Mouse (Mus musculus) adrenal gland, postnatal 25 days (tissue): ENCODE measurements around the gene Acox2. TPM values are rescaled to one million over a fixed set of nuclear protein-coding genes. Genes with fewer than 3 reads are reported as not detected.

Experiments
- DNase-seq: peaks from one replicate; pipeline ENCODE4 v3.0.0; 2021; ENCODE audit warnings: mixed read lengths
- total RNA-seq: library from RNA; stranded (reverse); gene quantifications from 2 replicates; pipeline ENCODE4 v1.2.3, GENCODE M21; 2021

The Acox2 gene
- total RNA-seq, 1 experiment from 2014 or later: 0.43 TPM

DNA sequence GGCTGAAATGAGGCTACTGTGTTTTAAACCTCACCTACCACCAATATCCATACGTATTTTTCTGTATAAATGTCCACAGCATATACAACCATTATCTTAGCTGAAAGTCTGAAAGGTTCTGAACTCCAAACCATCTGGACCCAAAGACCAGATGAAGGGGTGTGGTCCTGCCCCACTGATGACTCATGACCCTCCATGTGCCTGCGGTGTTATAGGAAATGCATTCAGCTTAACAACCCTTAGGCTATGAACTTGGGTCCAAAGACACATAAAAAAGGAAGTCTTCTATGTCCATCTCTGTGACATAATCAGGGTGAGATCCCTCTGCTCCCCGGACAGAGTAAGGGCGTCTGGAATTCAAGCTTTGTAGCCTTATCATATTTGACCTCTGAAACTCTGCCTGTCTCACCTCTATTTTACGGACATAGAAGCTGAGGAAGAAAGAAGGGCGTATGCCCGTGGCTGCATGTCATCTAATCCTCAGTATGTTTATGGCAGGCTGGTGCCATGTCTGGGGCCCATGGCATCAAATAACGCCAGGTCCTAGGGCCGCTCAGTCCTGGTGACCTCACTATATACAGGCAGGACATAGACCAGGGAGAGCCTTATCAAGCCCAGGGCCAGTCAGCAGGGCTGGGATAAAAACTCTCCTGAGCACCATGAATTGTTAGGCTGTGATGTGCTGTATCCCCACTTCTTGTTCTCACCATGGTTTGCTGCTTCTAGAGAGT is 8.8 kb downstream of the Acox2 start:
- DNase-seq: no peak

DNA sequence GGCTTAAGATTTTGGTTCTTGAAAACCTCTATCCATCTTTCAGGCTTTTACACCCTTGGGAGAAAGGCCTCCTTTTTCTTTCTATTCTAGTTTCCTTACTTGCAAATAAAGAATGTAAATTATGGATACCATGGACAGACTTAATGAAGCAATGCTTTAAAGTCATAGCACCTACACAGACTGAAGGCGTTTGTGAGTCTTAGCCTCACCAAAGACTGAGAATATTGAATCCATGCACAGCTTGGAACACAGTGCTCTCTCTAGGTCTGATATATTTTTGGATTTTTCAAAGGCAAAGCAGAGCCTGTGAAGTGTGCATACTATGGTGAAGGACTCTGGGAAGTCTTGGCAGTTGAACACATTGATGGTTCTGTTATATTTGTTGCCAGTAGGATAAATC is 9.9 kb downstream of the Acox2 start:
- DNase-seq: no peak

DNA sequence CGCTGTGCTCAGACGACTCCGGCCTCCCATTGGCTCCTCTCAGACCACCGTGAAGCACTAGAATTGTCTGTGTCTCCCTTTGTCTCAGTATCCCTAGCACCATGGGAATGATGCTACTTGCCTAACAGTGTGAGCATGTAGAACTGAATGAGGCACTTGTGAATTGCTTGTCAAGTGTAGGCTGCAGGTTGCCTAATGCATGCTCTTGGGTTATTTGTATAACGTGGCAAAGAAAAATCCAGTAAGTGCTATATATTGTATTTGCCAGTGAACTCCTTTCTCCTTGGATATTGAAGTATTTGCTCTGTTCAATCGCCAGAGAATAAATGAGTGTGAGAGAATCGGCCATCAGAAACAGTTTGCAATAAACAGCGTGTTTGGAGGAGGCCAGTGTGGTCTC is 12.3 kb downstream of the Acox2 start:
- DNase-seq: no peak

DNA sequence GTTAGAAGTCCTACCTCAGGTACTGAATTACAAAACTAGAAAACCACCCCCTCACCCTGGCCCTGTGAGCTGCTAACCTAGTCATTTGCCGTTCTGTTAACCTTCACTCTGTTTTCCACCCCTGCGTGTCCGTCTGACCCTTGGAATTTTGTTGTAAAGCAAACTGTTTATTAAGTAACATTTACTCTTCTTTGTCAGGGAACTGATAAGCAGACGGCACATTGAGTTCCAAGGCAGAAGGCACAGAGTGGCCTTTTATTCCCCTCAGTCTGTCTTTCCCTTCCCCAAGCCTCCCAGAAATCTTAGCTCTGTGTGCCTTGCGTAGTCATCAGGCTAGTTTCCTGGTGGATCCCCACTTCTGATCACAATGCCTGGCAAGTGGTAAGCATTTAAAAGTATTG is 14.9 kb downstream of the Acox2 start:
- DNase-seq: no peak

DNA sequence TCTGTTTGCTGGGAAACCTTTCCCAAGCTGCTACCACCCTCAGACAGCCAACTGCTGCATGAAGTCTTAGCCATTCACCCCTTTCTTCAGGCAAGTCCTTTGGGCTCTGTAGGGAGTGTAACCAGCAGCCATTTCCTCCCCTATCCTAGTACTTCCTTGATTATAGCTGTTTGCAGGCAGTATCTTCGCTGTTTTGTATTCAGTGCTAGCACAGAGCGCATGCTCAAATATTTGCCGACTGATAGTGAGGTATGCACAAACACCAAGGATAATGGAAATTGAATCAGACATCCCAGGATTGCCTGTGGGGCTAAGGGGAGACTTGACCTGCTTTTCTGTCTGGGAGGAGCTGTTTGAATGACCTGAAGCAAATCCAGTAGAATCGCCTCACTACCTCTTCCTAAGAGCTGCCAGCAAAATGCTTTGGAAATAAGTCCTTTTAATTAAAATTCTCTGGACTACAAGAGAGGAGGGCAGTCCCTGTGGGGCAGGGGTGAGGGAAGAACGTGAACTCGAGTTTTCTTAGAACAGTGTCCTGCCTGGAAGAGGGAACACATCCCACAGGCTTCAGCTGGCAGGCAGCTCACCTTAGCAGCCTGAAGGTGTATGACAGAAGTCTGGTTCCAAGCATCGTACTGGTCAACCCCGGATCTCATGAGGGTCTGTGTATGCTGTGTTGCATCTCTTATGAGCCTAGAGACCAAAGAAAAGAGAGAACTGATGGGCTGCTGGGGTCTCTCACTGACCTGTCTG is 15.8 kb downstream of the Acox2 start:
- no peak for DNase-seq

DNA sequence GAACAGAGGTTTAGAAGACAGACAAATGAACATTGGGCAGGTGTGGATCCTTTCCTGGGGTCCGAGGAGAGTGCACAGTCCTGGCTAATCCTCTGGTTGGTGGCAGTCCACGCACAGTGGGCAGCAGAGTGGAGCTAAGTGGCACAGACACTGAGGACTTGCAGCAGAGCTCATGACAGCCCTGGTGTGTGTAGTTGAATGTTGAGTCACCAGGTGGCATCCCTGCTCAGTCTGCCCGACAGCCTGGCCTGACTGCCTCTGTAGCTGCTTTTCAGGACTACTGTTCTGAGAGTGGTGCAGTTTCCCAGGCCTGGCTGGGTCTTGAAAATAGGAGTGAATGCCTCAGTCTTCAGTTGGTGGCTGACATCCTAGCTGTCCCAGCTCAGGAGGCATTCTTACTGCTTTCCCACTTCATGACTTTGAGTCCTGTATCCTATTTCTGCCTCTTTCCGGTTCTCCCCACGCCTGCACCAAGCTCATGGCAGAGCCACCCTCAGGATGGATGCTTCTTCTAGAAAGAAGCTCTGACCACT is 16.7 kb downstream of the Acox2 start:
- DNase-seq: peak; percentile 37

DNA sequence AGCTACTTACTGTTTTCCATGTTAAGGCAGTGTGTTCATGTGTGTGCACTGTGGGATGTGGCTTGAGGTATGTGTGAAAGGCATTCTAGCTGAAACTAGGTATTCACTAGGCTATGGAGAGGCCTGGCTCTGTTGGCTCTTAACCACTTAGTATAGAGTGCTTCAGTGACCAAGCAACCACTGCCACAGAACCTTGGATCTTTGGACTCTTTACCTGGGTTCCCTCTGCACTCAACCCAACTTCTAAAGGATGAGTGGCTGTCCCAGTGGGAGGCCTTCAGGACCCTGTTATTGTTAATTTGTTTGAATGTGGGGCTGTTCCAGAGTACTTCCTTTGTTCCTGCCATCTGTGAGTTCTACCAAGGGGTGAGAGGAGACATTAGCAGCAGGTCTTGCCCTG is 17.3 kb downstream of the Acox2 start:
- DNase-seq: no peak

DNA sequence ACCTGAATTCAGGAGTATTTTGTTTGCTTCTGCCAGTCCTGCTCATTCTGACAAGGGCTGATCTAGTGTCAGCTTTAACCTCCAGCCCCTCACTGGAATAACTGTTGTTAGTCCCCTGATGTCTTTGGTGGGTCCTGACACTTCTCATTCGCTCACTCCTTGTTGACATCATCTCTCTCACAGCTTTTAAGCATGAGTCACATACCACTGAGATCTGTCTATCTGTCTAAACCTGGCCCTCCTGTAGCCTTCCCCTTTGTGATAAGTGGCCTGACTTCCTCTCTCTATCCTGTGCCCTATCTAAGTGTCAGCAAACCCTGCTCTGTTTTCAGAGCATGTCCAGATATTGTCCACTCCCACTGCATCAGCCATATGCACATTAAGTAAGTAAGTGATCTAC is 25.9 kb downstream of the Acox2 start:
- DNase-seq: no peak

DNA sequence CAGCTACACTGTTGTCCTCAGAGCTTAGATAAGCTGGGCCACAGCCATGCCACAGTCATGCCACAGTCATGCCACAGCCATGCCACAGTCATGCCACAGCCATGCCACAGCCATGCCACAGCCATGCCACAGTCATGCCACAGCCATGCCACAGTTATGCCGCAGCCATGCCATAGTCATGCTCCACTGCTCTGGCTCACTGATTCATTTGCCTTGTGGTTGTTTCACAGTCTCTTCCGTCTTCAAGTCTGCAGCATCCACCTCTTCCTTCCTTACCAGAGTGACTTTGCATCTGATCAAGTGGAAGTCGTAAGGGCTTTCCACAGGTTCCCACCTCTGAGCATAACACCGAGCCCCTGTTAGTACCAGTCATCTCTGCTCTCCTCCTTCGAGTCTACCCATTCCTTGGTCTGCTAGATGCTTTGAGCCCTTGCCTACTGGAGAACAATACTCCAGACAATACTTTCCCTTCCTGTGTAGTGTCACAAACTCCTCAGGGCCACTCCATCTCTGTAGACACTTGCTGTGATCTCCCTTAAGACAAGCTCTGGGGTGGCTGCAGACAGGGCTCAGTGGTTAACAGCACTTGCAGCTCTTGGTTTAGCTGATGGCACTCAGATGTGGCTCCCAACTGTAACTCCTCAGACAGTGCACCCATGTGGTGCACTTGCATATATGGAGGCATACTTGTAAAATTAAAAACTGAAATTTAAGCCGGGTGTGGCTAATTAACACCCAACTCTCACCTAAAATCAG is 26.8 kb downstream of the Acox2 start:
- no peak for DNase-seq

DNA sequence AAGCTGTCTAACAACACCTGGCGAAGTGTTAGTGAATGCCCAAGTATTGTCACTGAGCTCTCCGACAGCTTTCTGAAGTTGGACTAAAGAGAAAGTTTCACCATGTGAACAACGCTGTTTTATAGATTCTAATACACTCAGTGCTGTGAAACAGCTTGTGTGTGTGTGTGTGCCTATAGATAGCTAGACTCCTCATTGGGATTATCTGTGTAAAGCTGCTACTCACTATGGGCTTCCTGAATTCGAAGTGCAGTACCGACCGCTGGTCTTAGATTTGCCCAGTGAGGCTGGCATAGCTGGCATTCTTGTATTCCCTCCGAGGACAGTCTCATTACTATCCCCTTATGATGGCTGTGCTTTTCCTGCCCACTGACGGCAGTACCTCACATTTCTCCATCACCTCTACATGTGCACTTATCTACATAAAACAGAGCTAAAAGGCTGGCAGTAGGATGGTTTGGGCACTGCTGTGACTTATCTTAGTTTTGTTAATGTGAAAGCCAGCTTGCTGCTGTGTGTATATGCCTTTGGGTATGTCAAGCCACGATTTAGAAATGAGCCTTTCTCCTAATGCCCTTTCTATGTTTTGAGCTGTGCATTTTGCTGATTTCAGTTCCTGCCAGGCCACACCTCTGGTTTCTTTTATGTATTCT is 29.7 kb downstream of the Acox2 start:
- DNase-seq: no peak

DNA sequence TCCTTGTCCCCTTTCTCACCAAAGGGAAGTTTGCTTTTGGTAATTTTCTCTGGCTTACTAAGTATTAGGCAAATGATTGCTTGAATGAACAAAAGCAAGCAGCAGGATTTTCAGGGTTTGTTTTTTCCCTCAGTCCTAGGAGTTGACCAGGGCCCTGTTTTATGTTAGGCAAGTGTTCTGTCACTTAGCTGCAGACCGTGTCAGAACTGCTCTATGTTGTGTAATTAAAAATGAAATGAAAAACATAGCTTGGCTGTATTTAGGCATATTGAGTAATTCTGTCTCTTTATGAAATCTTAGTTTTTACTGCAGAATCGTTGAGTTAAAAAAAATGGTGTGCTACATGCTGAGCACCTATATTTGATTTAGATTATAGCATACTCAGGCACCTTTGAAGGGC is 34.3 kb downstream of the Acox2 start:
- DNase-seq: no peak

DNA sequence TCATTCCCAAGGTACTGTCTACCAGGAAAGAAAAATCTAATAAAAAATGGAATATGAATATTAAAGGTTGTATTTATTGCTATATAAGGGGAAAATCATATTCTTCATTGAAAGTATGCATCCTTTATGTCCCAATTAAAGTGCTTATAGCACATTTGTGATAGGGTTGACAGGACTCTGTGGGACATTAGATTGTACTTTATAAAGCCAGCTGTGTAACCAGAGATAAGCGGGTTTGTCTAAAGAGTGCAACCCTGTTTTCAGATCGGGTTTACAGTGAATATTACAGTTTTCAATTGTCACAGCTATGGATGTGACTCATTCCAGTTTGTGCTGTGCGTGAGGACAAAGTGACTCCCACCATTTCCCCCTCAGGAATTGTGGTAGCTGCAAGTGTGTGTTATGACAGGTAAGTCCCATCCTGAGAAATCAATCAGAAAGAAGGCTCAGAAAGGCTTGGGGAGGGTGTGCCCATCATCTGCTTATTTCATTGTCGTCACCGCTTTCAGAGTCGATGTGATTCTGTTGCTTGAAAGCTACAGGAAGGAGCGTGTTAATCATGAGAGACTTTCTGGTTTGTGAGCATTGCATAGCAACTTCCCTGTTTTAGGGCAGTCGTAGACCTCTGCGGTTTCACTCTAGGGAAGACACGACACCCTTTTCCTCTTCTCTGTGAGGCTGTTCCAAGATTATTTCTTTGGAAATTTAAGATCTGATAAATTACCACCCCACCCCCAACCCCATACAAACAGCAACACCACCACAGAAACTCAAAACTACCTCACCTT is 35.5 kb downstream of the Acox2 start:
- no peak for DNase-seq

DNA sequence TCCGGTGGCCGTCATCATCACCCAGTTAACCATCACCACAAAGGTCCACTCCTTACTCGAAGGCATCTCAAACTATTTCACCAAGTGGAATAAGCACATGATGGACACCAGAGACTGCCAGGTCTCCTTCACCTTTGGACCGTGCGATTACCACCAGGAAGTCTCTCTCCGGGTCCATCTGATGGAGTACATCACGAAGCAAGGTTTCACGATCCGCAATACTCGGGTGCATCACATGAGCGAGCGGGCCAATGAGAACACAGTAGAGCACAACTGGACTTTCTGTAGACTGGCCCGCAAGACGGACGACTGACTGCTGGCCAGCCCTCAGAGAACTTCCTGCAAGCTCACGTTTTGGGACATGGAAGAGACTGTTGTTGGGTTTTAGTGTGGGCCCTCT is 36.6 kb downstream of the Acox2 start:
- DNase-seq: no peak

DNA sequence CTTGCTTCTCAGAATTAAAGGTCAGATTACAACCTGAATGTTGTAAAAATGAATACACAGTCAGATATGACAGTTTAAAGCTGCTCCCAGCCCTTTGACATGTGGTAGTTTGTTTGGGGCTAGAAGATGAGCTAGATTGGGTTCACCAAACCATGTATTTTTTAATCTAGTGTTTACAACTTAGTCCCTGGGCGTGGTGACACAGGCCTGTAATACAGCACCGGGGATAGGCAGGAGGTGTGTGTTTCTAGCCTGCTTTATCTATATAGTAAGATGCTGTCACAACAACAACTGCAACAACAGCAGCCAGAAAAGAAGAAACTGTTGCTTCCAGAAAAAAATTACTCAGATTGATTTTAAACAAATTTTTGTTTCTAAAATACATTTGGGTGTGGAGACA is 38.2 kb downstream of the Acox2 start:
- DNase-seq: no peak

DNA sequence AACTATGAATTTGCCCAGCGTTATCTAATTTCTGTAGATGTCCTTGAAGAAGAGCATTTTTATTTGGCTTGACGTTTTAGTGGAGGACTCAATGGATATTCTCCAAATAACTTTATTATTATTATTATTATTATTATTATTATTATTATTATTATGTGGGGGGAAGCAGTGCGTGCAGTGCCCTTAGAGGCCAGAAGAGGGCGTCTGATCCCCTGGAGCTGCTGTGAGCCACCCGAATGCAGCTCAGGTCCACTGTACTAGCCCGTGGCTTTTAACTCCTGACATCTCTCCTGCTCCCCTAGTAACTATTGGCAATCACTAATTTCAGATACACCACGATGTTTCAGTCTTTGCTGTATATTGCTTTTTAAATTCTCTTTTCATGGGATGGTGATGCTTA is 38.8 kb downstream of the Acox2 start:
- DNase-seq: no peak

DNA sequence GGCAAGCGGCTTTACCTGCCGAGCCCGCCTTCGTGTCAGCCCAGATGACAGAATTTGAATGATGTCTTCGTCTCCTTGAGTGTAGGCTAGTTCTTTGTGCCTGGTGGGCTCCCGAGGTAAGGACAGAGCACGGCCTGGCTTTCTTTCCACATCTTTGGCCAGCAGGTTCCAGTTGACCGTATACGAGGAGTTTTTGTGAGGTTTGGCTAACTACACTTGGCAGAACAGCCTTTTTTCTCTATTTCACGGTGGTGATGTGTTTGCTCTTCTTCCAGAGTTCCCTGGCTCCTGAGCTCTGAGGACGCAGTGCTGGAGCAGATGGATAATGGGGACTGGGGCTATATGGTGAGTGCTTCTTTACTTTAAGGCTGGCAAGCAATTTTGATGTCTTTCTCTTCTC is 39.3 kb downstream of the Acox2 start:
- no peak for DNase-seq

DNA sequence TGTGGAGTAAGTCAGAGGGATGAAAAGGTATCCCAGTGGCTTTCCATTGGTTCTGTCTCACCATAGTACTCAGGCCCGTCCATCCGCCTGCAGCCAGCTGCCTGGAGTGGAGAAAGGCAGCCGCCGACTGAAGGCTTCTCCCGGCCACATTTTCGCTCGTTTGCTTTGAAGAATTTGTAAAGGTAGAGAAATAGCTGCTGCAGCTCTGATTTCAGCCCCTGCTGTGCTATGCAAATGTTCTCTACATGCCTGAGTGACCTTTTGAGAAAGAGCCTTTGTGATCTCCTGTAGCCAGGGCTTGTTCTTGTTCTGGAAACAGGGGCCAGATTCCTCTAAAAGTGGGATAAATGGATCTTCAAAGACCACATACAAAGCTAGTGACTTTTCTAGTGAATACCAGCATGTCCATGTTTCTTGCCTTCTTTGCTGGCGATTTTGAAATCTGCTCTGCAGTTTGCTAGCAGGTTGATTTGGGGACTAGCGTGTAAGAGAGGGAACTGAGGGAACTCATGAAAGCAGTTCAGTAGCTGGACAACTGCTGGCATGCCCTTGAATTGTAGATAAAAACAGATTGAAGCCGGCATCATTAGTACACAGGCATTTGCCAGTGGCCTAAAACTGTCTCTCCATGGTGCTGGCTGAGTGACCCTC is 40.3 kb downstream of the Acox2 start:
- DNase-seq: no peak

DNA sequence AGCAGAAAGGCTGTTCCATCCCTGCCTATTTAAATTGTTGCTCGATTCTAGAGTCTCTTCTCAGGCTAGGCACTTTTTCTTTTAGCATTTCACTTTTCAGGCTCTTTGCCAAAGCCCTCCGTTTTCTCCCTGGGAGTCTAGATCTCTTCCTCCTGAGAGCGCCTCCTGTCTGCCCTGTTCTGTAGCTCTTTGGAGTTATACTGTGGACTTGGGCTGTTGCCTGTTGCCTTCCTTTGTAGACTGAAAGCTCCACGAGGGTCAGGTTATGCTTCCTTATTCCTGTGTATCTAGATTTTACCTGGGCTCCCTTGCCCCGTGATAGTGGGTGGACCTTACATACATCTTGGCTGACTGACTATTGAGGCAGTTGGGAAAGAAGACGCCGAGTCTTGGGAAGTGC is 40.9 kb downstream of the Acox2 start:
- DNase-seq: no peak

DNA sequence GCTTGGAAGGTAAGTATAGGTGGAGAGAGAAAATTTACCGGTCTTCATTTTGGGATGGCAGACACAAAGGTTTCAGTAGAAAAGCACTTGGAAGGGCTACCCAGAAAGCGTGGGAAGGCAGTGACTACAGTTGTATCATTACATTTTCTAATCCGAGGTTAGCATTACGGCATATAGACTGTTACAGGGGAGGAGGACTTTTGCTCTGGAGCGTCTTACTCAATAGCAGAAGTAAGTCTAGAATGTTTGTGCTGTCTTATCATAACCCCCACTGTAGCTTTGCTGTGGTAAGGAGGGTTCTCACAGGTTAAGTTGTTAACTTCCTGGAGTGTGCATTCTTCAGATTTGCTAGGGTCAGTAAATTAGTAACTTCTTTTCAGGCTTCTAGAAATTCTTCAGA is 43.1 kb downstream of the Acox2 start:
- no peak for DNase-seq

DNA sequence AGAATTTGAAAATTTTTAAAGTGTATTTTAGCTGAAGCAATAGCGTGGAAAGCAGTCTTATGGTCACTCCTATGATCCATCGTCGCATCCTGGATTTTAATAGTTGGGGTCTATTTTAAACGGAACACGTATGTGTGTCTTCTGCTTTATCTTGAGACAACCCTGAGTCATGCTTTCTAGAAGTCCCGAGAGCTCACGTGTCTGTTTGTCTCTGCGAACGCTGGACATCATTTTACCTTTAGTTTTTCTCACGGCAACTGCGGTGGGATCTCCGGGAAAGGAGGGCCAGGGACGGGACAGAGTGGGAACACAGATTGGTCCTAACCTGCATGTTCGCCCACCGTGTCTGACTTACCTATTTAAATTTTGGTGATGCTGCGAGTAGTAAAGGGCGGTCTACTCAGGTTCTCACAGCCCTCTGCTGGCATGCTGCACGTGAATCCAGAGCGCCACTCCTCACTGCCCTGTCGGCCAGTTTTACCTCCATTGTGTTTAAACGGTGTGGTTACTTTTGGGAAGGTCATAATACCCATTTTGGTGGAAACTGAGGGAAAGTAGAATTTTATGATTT is 43.9 kb downstream of the Acox2 start:
- no peak for DNase-seq
